Mouse (Mus musculus) olfactory bulb, adult 2 months (tissue): ENCODE data around the gene Trim80.

Experiments used
- CTCF ChIP-seq: fragments of 200-500 bp; IDR thresholded peaks from 2 replicates; pipeline ENCODE4 v1.5.1; 2012; ENCODE audit warnings: low read depth, mild to moderate bottlenecking, low read length, moderate library complexity; ENCODE audit not compliant: insufficient read depth
- POLR2A ChIP-seq: fragments of 200-500 bp; IDR thresholded peaks from 2 replicates; pipeline ENCODE4 v1.6.1; 2012; ENCODE audit warnings: mild to moderate bottlenecking, low read depth, low read length, moderate library complexity; ENCODE audit not compliant: insufficient read depth

DNA sequence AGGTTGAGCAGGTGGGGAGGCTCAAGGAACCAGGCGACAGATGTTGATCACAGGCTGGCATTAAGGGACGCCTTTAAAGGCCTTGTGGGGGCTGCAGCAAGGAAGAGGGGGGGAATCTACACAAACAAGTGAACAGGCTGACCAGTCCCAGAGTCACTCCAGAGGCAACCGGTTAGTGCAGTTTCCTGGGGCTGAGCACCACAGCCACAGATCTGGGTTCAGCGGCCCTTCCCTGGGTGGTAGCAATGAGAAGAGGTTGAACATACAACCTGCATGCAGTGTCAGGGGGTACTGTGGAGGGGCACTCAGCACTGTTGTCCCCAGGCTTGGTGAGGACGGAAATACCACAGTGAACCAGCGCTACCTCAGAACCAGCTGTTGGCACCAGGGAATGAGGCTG, 7.0 kb upstream of the Trim80 start:
- no peak for TF ChIP-seq CTCF
- no peak for TF ChIP-seq POLR2A
